Mouse (Mus musculus) erythroblast, adult 5-6 weeks (primary cell): ENCODE measurements at regions not wholly inside any gene's neighbourhood (a gene's known extent, or its start where the extent isn't known, plus 50 kb on each side); places are given as distances from the start of the nearest gene placed in this dataset.

Experiments used
- ATAC-seq: replicated peaks from 2 replicates; pipeline ENCODE4 v1.8.0; 2016; ENCODE audit warnings: moderate number of reproducible peaks, mild to moderate bottlenecking, moderate TSS enrichment, inconsistent platforms; ENCODE audit not compliant: poor library complexity, low FRiP score, severe bottlenecking

- no peak for ATAC-seq
Observed at GRCm38 (mm10) chr1:35981226-35981625, 87.0 kb upstream of the Hs6st1 start.

- ATAC-seq = no peak
Observed at GRCm38 (mm10) chr1:35983361-35983760, 84.8 kb upstream of the Hs6st1 start.

GRCm38 (mm10) chr1:35985318-35985717, 82.9 kb upstream of the Hs6st1 start:
- ATAC-seq = no peak

DNA sequence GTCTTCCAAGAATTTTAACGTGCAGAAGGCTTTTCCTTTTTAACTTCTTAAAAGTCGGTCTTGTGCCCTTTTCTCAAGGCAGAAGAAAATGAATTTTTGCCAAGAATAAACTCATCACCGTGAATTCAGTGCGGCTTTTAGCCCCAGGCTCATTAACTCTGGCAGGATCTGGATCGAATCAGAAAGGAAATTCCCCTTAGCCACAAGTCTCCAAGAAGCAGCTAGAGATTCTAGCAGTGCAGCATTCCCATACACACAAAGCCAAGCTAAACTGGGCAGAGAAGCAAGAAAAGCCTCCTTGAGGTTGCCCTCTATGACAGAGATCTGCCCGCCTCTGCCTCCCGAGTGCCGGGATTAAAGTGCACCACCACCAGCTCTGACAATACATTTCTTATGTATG, 81.5 kb upstream of the Hs6st1 start:
- ATAC-seq = no peak

GRCm38 (mm10) chr1:35992227-35992909, 75.8 kb upstream of the Hs6st1 start:
- ATAC-seq = no peak

DNA sequence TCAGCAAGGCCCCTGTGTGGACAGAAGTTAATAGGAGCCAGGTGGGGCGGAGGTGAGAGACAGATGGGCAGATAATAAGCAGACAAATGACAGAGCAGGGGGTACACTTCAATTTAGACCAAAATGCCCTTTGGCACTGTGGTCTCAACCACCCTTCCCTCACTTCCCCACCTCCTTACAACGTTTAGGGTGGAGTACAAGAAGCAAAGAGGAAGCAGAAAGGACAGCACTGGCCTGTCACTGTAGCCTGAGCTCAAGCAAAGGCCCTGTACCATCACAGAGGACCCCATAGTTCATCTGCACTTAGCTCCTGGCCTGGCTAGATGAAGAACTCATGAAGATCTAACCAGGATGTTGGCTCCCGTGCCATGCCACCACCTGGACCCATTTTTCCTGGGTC, 75.3 kb upstream of the Hs6st1 start:
- no peak for ATAC-seq

DNA sequence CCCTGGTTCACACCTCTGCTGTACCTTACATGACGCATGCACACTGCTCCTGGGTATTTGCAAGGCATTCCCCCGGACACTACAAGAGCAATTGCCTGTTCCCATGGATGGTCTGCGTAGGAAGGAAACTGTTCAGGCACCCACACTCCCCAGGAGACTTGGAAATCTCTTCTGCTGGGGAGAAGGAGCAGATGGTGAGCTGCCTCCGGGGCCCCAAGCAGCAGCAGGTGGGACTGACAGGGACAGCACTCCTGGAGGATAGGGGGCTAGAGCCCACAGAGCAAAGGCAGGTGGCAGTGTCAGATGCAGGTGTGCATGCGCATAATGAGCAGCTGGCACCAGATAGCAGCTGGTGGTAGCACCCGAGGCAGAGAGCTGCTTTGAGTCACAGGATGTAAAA, 72.5 kb upstream of the Hs6st1 start:
- no peak for ATAC-seq

DNA sequence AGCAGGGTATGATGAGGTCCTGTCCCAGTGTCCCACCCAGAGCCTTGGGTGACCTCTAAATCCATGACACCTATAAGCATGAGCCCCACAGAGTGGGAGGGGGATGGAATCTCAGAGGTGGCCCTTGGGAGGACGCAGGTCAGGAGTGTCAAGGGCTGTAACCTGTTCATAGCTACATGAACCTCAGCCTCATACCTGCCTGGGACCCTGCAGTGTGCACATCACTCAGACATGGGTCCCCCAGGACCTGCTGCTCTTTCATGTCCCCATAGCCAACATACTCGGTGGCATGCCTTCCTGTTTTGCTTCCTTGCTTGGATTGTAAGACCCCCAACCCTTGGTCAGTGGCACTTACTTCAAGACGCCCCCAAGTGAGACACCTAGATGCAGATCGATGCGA, 66.9 kb upstream of the Hs6st1 start:
- ATAC-seq = no peak

- no peak for ATAC-seq
Observed at GRCm38 (mm10) chr1:36001821-36002220, 66.4 kb upstream of the Hs6st1 start.

- ATAC-seq = no peak
Observed at GRCm38 (mm10) chr1:36003592-36003991, 64.6 kb upstream of the Hs6st1 start.

DNA sequence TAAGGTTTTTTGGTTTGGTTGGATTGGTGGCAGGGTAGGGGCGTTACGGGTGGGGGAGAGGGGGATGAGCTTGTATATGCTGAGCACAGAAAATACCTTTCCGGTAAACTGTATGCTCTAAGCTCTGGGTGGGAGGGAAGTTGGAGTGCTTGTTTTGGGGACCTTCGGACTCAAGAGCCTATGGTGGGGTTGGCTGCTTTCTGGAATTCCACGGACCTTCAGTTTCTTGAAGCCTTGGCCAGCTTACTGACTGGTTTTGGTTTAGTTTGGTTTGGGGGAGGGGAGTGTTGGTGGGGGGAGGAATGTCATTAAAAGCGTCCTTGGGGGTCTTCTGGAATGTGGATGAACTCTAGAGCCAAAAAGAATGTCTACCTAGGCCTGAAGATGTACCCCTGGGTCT, 59.6 kb upstream of the Hs6st1 start:
- no peak for ATAC-seq

- ATAC-seq = no peak
Observed at GRCm38 (mm10) chr1:36009010-36009619, 59.1 kb upstream of the Hs6st1 start.

DNA sequence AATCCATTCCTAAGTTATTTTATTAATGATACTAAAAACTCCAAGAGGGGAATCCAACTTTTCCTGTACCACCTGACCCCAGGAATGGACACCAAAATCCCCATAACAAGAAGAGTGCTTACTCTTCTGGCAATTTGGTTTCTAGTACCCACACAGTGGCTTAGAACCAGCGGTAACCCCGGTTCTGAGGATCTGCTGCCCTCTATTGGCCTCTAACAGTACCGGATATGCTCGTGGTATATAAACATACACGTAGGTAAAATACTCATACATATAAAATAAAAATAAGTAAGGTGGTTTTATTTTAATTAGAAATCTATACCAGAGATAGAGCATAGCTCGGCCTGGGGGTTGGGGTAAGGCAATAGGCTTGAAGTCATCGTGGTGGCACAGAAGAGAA, 58.0 kb upstream of the Hs6st1 start:
- no peak for ATAC-seq

- no peak for ATAC-seq
Observed at GRCm38 (mm10) chr1:36010834-36011233, 57.4 kb upstream of the Hs6st1 start.

- no peak for ATAC-seq
Observed at GRCm38 (mm10) chr1:36012081-36012765, 56.0 kb upstream of the Hs6st1 start.

DNA sequence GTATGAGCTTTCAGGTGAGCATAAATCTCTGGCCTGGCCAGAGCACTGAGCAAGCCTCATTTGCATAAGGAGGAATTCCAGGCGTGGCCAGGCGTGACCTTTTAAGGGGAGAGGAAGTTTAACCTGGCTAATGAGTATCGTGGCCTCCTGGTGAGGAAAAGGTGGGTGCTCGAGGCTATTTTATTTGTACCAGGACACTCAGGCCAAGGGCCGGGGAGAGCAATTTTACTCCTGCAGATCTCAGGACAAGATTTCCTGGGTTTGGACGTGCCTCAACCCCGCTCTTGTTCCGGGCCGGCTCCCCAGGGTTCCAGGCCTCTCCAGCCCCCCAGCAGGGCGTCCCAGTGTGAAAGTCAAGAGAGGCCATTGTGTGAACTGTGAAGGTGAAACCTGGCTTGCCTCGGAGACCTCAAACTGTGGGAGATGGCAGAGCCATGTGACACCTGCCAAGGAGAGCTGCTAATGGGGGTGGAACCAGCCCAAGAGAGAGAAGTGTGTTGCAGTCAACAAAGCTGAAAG, 54.3 kb upstream of the Hs6st1 start:
- no peak for ATAC-seq

DNA sequence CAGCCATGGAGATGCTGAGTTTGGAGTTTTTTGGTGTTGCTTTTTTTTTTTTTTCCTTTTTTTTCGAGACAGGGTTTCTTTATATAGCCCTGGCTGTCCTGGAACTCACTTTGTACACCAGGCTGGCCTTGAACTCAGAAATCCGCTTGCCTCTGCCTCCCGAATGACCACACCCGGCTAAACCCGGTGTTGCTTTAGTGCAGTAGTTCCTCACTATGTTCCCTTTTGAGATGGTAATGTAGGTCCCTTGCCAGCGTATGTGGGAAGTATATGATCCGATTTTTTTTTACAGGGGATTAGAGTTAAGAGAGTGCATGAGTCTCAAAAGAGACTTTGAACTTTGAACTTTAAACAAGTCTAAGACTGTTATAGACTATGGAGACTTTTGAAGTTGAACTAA, 53.8 kb upstream of the Hs6st1 start:
- no peak for ATAC-seq

GRCm38 (mm10) chr1:36015210-36015609, 53.0 kb upstream of the Hs6st1 start:
- no peak for ATAC-seq

GRCm38 (mm10) chr1:36016566-36016965, 51.6 kb upstream of the Hs6st1 start:
- ATAC-seq = no peak

GRCm38 (mm10) chr1:36017061-36017461, 51.1 kb upstream of the Hs6st1 start:
- no peak for ATAC-seq

DNA sequence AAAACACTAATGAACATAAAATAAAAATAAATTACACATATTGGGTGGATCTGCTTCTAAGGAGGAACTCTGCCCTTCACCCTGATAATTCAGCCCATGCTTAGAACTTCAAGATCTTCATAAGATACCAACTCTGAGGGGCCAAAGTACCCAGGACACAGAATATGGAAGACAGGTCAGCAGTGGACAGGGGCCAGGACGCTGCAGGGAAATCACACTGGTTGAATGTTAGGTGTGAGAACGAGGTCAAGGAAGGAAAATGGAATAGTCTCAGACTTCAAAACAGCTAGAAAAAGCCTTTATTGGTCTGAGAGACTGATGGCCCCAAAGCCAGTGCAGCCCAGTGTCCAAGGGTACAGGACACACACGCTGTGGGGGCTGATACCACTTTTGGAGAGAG, 50.5 kb upstream of the Hs6st1 start:
- no peak for ATAC-seq
